Mouse (Mus musculus) frontal cortex, postnatal 14 days (tissue): Measurements from ENCODE around the gene Npas3.

Source experiments
- DNase-seq, 2 experiments: peaks; one replicate each; pipeline ENCODE4 v3.0.0; 2022; ENCODE audit warnings: low spot score in 2 of 2

Npas3 gene

DNA sequence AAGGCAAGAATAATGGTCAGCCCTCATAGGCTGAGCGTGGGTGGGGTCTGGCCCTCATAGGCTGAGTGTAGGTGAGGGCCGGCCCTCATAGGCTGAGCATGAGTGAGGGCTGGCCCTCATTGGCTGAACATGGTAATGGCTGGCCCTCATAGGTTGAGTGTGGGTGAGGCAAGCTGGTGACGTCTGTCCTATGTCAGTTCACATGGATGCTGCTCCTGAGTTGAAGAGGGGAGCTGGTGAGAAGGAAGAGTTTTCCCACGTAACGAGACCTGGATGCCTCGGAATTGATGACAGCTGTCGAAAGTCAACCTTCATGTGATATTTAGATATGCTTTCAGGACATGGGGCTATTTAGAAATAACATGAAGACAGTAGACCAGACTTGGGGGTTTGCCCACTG is 45.5 kb downstream of the Npas3 start:
- no peak for DNase-seq

DNA sequence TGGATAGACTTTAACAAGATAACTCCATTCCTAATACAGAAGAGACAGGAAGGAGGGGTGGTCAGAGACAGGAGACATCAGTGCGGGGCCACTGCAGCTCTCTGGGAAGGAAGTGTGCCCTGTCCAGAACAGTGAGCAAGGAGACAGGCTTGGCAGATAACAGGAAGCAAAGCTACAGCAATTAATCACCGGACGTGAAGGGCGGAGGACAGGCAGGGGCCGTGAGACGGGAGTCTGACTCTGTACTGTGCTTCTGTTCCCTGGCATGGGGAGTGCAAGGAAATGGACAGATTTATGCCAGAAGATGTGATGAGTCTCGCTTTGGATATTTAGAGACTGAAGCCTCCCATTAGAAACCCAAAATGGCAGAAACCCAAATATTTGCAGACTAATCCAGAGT is 47.3 kb downstream of the Npas3 start:
- no peak for DNase-seq

DNA sequence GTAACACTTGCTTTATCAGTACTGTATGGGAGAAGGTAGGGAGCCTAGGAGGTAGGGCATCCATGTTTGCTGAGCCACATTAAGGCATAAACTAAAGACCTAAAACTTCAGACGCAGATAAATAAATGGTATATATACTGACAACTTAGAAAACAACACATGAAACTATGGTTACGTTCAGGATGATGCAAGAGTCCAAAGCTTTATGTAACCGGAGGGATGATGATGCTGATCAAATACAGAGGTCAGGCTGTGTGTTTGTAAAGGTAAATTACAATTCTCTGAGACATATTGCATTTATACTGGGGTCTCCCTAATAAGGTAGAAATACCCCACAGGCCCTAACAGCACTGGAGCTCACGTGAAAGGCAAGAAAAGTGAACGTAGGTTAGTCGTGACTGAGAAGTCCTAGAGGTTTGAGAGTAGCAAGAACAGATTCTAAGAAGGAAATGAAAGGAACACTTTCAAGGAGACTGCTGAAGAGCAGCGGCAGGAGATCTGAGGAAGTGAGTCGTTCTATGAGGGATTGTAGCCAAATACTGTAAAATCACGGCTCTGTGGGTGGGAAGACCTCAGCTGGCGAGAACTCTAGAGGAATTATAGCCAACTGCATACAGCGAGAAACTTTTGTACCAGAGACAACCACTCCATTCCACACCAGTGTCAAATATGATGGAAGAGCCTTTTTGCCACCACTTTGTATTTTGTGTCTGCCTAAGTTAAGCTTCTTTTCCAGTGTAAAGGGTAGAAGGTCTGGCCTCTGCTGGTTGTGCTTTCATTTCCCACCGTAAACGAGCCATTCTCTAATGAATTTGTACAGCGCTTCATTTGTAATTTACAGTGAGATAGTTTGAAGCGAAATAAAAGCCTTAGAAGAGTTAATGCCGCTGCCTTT is 49.7 kb downstream of the Npas3 start:
- DNase-seq, result no peak

DNA sequence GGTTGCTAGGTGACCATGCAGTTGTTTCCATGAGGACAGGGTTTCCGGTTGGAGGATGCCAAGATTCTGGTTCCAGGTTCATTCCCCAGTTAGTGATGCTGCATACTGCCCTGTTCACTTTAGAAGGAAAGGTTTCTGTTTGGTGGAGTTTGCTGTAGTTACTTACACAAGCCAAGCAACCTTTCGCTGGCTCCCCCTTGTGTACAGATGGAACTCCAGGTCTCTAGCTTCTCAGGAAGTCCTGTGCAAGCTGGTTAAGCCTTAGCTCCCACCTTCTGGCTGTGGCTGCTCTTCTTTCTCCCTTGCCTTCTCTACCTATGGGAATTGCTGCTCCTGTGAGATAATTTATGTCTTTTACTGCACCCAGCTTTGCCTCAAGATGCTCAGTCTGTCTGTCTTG is 52.5 kb downstream of the Npas3 start:
- DNase-seq, result no peak

DNA sequence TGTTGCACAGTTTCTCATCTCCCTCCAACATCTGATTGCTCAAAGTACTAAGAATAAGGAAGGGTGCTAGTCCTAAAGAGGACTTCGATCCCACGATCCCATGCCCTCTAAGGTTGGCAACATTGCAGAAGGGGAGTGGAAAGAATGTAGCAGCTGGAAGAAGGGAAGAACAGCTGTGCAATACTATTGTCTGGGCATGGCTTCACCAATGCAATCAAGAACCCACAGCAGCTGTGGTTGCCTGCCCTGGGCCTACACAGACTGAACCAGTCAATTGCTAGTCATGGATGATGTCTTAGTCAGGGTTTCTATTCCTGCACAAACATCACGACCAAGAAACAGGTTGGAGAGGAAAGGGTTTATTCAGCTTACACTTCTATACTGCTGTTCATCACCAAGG is 53.7 kb downstream of the Npas3 start:
- no peak for DNase-seq

DNA sequence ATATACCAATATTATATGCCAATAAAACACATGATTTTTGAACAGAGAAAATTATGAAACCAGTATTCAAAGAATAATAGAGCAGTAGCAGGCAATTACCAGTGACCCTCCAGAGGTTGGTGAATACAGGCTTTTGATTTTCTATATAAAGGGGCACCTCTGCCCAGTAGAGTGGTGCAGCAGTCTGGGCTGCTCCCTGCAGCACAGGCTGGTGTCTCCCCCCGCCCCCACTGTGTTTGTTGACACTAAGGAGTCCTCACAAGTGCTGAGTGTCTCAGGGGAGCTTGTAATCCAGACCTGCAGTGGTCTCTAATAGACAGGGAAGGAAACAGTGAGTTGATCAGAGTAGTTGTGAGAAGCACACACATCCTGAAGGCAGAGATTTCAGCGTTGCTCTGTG is 68.2 kb downstream of the Npas3 start:
- no peak for DNase-seq

DNA sequence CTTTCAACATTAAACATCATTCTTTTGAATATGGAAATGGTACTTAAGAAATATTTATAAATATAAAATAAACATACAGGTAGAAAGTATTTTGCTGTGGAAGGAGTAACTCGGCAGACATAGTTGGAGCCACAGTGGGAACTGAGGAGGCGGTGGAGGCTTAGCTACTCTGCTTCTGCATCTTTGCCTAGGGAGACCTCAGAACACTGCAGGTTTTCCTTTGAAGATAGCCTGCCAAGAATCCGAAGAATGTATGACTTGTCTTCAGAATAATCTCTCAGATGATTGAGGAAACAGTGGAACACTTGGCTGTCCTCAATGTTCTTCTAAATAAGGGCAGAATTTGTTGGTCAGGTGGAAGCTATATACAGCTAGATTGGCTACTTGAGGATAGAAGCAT is 69.3 kb downstream of the Npas3 start:
- DNase-seq, result no peak

DNA sequence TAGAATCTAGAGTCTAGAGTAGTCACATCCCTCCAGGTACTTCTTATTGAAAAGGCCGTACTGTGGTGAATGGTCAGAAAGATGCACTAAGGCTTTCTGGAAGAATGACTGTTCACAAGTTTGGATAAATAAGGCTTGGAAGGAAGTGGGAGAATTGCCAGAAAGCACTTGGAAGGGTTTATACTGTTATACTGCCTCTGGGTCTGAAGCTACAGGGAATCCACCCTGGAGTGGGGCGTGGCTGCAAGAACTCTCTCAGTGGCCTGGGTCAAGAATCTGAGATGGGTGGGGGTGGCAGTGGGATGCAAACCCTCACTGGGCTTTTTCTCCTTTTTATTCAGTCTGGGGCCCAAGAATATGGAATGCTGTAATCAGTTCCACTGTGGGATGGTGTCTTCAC is 72.0 kb downstream of the Npas3 start:
- DNase-seq, result no peak

DNA sequence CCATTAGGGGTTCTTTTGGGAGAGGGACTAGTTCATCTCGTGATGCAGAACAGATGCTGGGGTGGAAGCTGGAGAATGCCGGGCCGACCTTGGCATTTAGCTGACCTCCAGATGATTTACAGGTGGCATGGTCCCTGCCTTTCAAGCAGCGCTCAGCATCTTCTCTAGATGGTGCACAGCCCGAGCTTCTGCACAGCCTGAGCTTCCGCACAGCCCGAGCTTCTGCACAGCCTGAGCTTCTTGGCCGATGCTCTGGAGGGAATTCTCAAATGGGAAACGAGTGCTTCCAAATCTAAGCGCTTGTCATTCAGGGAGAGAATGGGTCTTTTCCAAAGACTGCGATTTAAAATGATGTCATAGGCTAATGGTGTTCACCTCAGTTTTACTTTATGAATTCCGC is 72.5 kb downstream of the Npas3 start:
- DNase-seq, result no peak

DNA sequence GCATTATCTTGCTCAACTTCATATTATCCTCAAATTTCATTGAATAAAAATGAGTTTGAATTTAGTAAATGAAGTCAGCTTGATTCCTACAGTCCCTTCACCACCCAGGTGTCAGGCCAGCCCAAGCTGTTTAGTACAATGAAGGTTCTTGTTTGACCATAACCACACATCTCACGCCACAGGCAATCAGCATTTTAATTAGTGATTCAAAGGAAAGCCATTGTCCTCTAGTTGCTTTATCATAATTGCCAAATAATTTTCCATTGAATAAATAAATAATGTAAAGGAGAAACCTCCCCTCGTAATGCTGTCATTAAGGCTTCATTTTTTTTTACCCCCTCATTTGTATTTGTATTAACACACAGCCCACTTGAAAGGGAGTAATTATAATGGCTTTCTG is 73.5 kb downstream of the Npas3 start:
- DNase-seq, result no peak

DNA sequence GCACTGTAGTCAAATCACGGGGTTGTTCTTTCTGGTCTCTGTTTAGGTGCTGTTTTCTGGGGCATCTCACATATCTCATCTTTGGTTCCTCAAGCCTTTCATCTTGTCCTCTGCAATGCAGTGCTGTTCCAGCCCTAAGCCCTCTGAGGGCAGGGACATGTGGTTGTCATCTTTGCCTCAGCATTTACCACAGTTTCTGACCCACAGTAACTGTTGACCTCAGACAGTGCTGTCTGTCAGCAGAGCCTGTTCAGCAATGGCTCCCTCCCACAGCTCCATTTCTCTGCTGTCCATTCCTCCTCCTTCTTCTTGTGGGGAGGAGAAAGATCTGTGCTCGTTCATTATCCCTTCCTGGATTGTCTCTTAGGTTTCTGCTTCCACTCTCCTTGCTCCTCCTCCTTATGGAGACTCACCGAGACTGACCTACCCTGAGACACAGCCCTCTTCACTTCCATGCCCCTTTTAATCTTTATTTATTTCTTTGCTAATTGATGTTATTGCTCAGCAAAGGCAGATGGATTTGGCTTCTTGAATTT is 79.2 kb downstream of the Npas3 start:
- no peak for DNase-seq

DNA sequence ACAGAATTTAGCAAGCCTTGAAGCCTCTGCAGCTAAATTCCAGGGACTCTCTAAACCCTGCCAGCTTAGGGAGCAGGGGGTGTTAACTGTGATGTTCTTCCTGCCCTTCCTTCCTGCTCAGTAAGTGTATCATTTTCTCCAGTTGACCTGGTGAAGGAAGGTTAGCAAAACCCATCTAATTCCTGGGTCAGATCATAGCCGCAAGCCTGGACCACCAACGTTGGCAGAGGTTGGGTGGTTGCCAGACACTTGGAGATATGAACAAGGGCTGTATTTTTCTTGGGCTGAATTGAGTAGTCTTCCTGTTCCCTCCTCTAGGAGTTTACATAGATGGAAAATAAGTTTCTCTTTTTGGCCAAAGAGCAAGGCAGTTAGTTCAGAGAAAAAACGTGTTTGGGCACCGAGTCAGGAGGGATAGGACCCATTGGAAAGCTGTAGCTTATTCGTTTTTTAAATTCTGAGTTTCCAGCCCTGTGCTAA is 79.8 kb downstream of the Npas3 start:
- no peak for DNase-seq

DNA sequence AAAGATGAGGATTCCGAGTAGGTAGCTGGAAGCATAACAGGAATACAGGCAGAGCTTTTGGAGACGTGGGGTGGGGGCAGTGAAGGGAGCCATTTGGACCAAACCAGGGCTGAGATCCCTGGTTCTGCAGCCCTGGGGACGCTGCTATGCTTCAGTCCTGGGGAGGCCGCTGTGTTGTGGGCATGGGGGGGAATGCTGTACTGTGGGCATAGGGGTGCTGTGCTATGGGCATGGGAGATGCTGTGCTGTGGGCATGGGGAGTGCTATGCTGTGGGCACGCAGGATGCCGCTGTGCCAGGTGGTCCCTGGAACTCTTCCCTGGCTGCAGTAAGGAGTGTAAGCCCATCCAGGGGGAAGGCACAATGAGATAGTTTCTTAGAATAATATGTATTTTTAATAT is 81.7 kb downstream of the Npas3 start:
- no peak for DNase-seq

DNA sequence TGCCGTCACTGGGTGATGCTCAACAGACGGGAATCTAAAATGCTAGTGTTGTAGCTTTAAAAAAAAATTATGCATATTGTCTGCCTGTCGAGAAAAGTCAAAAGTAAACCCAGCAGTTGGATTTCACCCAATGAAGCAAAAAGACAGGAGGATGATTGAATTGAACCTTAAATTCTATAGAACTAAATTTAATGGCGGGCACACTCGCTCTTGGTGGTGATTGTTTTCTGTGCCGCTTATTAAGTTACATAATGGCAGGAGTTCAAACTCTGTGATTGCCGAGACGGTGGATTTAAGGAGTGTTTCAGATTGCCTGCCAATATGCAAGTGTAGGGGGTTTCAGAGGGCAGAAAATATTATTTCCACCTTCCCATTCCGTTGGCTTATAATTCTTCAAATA is 82.9 kb downstream of the Npas3 start:
- DNase-seq, result no peak

DNA sequence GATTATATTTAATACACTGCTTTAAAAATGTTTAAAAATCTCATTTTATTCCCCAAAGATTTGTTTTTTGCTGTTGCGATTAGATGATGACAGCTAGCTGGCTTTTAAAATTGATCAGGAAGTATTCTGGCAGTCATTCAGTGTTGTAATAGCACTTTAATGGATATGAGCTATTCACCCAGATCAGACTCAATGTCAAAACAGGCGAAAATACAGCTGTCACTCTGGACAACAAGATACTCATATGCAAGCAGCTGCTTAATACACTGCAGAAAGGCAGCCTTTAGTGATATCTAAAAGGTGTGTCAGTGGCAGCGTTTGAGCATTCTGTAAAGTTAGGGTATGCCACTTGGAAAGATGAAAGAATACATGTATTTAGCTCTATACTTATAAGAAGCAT is 83.3 kb downstream of the Npas3 start:
- DNase-seq, result no peak

DNA sequence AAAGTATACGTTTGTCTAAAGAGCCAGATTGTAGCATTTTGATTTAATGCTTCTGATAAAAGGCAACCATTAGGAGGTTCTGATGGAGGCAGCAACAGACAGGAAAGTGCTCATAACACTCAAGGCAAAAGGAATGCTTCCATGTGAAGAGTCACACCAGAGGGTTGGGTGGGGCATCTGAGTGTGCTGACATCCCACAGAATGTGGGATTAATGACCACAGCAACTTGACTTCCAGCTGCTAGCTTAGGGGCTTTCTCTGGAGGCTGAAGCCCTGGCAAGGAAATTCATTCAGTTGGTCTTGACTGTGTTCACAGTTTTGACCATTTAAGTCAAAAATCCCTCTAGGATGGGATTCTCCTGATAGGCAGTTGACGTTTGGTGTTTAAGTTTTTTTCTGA is 84.8 kb downstream of the Npas3 start:
- DNase-seq, result no peak

DNA sequence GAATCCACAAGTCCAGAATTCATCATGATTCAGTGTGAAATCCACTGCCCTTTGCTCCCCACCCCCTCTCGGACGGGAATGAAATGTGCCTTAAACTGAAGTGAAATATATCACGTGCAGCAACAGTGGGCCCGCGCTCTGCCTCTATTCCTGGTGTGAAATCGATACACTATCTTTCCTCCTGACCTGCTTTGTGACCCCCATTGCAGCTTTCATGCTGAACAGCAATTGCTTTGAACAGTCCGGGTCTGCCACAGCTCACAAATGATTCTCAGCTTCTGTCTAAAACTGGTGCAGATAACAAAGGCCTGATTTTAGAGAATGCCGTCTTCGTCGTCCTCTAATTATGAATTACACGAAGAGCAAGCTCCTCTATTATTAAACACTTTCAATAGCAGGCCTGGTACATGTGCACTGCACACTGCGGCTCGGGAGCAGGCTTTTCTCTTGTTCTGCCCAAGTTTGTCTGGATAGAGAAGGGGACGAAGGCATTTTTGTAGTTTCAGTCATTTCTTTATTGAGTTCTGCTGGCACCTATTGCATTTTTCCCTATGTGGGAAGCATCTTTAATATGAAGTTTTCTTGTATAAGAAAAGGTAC is 90.0 kb downstream of the Npas3 start:
- no peak for DNase-seq

DNA sequence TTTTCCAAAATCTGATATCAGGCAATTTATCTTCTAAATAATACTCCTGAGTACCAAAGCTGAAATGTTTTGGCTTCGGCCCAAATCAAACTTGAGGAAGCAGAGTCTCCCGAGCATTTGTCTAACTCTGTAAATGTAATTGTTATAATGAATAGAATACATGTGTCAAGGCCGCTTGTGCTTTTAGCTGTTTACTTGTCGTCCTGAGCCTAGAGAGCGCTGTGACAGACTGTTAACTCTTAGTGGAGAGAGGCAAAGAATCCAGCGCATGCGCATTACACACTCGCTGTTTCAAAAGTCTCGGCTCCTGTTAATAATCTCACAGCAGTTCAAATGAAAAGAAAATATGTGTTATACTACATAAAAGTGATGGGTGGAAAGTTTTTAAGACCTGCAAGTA is 94.3 kb downstream of the Npas3 start:
- DNase-seq, result no peak

DNA sequence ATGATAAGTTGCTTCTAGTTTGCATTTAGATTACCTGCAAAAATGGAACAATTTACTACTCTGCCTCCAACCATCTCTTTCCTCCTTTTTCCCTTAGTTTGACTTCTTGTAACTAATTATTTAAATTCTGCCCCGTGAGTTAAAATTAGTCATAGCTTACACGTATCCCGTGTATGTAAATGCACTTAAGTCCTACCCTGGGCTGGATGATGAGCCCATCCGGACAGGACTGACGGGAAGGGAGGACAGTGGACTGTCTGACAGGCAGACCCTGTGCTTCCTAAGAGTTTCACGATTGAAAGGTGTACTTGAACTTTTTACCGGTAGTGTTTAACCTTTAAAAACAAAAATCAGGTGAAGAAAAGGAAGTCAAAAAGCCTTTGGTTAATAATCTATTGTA is 103.4 kb downstream of the Npas3 start:
- no peak for DNase-seq

DNA sequence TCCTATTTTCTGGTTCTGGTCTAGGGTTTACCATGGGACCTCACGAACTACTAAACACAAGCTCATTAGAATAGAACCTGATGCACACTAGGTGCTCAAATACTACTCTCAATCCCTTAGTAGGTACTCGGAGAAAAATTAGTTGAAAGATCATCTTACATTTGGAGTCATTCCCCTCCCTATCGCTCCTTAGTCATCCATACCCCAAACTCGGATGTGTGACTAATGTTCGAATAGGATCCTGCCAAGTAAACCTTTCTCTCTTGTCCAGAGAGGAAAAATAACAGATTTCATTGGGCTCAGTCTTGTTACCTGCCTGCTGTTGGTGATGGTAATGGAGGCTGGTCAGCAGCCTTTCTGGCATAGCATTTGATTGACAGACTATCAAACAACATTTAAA is 117.3 kb downstream of the Npas3 start:
- DNase-seq, result no peak

DNA sequence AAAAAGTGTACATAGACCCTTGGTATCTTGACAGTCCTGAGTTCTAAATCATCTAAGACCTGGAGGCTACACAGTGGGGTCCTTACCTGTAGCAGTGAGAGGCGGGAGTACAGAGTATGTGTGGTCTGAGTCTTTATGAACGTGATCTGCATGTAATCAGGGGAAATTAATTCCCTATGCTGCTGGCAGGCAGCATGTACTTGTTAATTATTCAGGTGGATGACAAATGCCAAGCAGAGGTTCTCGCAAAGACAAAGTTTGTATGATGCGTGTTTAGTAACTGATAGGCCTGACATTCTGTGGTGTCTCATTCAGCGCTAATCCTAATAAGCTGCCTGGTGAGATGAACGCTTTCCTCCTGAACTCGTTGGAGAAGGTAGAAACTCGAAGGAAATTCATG is 136.4 kb downstream of the Npas3 start:
- no peak for DNase-seq

DNA sequence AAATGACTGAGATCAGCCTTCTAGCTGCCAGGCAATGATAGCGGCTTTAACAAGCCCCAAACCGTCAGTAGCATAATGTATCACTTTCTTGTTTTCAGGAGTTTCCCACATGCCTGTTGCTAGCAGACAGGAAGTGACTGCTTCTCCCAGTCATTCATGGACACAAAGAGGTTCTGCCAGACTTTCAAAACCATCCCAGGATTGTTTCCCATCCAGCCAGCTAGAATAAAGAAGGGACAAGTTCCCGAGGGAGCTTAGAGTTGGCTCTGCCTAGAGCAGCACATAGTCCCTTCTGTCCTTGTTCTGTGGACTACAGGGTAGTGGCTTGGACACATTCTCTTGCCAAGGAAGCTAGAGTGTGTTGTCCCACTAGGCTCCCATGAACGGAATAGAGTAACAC is 157.4 kb downstream of the Npas3 start:
- DNase-seq, result no peak

DNA sequence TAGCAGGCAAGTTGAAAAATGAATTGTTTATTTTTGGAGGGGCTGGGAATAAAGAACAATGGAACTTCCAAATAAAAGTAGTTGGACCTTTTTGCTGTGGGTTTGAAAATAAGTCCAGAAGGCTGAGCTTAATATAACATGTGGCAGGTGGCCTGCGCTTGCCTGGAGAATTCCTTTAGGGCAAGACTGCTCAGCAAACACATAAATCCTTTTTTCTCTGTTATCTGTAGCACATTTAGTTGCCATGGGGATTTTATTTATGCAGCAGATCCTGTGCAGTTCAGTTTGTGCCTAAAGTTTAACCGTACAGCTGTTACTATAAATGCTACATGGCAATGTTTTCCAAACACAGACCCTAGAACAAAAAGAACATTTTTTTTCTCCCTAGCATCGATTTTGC is 159.3 kb downstream of the Npas3 start:
- no peak for DNase-seq
